Mouse (Mus musculus): ENCODE data around the gene Gm28827.
"Not testable (repeated sequence)": the region's sequence is repeated elsewhere in the genome, so short reads cannot be mapped to it uniquely, and the experiment has no call there.

Gene Gm28827

GRCm38 (mm10) chrY:83030647-83031046 lies at the start of gene Gm28827:
Gm28827 (plus strand) TSS chrY:83030947.
- not testable (repeated sequence) for DNase-seq (ENCODE audit: low read depth, low spot score)

All from brain, adult 2 months (tissue).